Mouse (Mus musculus) C2C12 (cell line): ENCODE results near the gene Wtip.

Experiments used
- CTCF ChIP-seq: IDR thresholded peaks from one replicate; pipeline ENCODE4 v1.5.1; 2011; ENCODE audit not compliant: control insufficient read depth, insufficient read depth, insufficient read length
- MYOD1 ChIP-seq: IDR thresholded peaks from one replicate; pipeline ENCODE4 v1.6.1; 2011; ENCODE audit warnings: low read depth; ENCODE audit not compliant: control insufficient read depth, insufficient read length

- TF ChIP-seq CTCF (no peak), MYOD1 (no peak)
Observed at GRCm38 (mm10) chr7:34122987-34123720, 9.9 kb downstream of the Wtip start.
